Mouse (Mus musculus) left cerebral cortex, adult 18-20 months (tissue): Measurements from ENCODE around the gene Zfp612. TPM values are rescaled to one million over a fixed set of nuclear protein-coding genes. Genes with fewer than 3 reads are reported as not detected.
A peak's percentile ranks its signal among the peaks of the same experiment; 100 is the strongest.

Experiments used
- DNase-seq, 2 experiments: peaks; one replicate each; pipeline ENCODE4 v3.0.0; 2021 to 2022; ENCODE audit warnings: low spot score in 2 of 2, mixed read lengths in 1 of 2
- total RNA-seq, 2 experiments: library from RNA; stranded (reverse); gene quantifications; 2 replicates each; pipeline ENCODE4 v1.2.3; 2021

Gene Zfp612
- total RNA-seq, 2 experiments from 2014 or later: 34.8 to 35.9 TPM

DNA sequence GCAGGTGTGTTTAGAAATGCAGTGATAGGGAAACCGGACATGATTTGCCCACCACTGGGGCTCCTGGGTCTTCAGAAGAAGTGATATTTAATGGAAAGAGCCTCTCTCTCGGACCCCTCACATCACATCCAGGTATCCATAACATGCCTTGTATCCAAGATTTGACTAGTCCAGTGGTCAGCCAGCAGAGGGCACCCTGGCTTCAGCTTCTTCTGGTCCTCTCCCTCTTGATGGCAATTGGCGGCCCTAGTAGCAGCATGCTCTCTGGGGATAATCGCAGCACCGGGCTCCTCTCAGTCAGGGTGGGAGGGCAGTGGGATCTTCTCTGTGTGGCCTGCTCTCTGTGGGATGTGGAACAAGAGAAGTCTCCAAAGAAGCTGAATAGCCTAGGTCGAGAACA lies 40.2 kb downstream of the Zfp612 start:
- peak; percentile 35 to 53 for DNase-seq

DNA sequence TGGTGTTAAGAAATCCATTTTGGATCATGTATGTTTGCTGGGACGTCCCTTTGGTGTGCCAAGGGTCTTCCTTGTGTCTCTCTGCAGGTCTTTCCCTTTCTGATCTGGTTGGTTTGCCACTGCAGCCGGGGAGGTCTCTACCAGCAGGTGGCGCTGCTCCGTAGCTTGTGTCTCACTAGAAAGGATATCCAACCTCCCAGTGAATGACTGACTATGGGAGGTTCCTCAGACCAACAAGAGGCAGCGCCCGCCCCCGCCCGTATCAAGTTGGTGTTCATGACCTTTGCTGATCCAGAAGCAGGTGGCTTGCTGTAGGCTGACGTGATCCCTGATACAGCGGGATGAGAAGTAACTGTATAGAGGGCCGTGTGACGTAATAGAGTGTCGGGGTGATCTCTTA lies 51.0 kb downstream of the Zfp612 start:
- DNase-seq: peak; percentile 81 to 88

DNA sequence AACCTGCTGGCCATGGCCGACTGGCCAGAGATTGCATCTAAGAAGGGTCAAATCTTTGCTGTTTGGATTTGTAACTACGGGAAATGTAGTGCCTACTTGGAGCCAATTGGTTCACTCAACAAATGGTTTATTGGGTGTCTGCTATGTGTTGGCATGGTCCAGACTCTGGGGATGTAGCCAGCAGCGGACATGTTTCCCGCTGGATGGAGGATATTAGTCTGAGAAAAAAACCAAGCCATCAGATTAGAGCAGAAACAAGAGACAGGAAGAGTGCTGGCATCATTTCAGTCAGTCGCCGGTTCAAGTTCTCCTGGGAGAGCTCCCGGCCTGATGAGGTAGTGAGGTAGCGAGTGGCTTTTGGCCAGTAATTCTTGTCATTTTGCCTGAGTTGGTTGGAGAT lies 54.7 kb downstream of the Zfp612 start:
- no peak for DNase-seq

DNA sequence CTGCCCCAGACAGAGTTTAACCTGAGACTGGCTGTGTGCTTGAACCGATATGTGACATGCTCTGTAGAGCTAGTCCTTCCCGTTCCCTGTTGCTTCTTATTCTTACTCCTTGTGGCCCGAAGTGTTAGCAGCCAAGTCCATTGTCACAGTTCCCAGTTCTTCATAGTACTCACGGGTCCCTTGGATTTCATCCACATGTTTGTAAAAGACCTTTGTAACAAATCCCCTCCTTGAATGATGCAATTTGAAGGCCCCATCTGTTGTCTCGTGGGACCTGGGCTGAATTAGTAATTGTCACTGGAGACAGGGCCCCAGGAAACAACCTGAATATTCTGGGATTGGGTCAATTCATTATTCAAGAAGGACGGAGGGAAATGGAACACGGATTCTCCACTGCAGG lies 56.0 kb downstream of the Zfp612 start:
- DNase-seq: no peak

DNA sequence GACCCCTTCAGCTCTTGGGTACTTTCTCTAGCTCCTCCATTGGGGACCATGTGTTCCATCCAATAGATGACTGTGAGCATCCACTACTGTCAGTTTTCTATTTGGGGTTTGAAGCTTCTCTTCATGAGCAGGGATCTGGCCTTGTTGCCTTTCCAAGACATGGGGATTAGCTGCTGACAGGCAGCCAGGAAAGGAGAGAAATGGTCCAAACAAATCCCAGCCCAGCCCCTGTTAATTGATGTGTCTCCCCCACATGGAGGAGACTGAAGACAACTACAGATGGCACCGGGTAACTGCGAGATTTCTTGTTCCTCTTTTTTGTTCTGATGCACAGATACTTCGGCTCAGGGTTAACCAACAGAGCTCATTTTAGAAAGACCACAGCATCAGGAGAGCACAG lies 60.6 kb downstream of the Zfp612 start:
- no peak for DNase-seq

DNA sequence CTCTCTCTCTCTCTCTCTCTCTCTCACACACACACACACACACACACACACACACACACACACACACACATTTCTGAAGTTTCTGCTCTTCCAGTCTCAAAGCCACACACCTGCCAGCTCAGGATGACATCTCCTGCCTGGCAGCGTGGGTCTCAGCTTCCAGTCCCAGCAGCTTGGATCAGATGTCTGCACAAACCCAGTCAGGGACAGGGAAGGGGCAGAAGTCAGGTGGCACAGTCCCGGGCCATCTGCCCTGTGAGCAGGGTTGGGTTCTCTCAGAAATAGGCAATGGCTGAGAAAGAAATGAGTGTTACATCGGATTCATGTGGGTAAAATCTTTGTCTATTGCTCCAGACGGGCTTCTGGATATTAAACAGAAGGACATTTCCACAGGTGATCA lies 61.2 kb downstream of the Zfp612 start:
- DNase-seq: no peak

Other genes with a start within 250 kb of the Zfp612 start
- 10 to 100 TPM; 34.3 to 37.3 TPM for gene Phlpp2, start 211.2 kb upstream of the Zfp612 start, total RNA-seq
- under 1 TPM; 0.37 to 0.45 TPM for gene Marveld3, start 117.5 kb upstream of the Zfp612 start, total RNA-seq
- gene Tat, start 89.3 kb upstream of the Zfp612 start, total RNA-seq: not detected
- gene Chst4, start 40.0 kb upstream of the Zfp612 start, total RNA-seq: under 1 TPM; 0.16 to 0.49 TPM
- gene Gm21964, start 21.5 kb downstream of the Zfp612 start, total RNA-seq: not detected
- gene Gm17720, start 23.0 kb downstream of the Zfp612 start, total RNA-seq: not detected
- gene Calb2, start 88.5 kb downstream of the Zfp612 start, total RNA-seq: 10 to 100 TPM; 19.4 to 22.1 TPM
- 1 to 10 TPM; 5.9 to 6.0 TPM for gene Cmtr2, start 135.9 kb downstream of the Zfp612 start, total RNA-seq
- gene Hydin, start 187.2 kb downstream of the Zfp612 start, total RNA-seq: under 1 TPM; 0.30 to 0.58 TPM